Mouse (Mus musculus) heart, adult 9 months (tissue): ENCODE results near the gene Akirin2.

Source experiments
- DNase-seq, 2 experiments: peaks; one replicate each; pipeline ENCODE4 v3.0.0; 2022; ENCODE audit warnings: low spot score in 2 of 2

Akirin2 gene

DNA sequence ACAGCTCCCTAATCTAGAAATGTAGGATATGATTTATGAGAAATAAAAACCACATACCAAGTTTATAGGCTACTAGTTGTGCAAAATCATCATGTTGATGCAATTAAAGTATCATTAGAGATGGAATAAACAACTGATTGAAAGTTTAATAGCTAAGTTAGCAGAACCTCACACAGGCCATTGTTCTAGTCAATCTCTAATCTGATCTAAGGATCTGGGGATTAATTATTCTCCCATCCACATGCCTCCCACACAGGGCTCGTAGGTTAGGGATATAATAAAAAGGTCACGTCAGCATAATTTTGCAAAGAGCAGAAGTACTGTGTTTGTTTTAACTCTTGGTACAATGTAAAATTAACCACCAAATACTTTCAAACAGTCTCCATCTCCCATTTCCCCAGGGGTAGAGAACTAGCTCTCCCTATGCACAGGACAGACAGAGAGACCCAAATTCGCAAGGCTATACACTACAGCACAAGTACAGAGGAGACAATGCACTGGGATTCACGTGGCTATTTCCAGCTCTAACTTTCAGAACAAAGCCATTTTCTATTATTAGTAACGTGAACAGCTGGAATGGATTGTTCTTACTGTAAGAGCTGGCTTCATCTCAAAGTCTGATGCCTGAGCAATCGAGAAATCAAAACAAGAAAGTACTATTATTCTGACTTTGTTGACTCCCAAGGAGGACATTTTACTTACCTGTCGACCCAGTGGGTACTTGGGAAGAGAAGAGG lies 34.3 kb downstream of the Akirin2 start:
- no peak for DNase-seq

DNA sequence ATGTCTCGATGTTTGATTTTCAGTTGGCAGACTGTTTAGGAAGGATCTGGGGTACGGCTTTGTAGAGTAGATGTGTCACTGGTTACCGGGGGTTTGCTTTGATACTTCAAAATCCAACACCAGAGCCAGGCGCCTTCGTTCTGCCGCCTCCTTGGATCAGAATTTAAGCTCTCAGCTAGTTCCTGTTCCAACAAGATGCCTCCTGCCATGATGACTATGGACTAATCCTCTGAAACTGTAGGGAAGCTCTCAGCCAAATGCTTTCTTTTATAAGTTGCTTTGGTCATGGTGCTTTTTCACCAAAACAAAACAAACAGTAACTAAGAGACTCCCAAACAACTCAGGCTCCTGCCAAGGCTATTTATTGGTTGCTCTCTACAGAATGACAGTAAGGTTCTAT lies 52.4 kb downstream of the Akirin2 start:
- no peak for DNase-seq

- DNase-seq = no peak
These were observed 55.9 kb downstream of the Akirin2 start for GRCm38 (mm10) chr4:34606658-34607057.

GRCm38 (mm10) chr4:34613571-34614145 lies 62.9 kb downstream of the Akirin2 start:
- no peak for DNase-seq

DNA sequence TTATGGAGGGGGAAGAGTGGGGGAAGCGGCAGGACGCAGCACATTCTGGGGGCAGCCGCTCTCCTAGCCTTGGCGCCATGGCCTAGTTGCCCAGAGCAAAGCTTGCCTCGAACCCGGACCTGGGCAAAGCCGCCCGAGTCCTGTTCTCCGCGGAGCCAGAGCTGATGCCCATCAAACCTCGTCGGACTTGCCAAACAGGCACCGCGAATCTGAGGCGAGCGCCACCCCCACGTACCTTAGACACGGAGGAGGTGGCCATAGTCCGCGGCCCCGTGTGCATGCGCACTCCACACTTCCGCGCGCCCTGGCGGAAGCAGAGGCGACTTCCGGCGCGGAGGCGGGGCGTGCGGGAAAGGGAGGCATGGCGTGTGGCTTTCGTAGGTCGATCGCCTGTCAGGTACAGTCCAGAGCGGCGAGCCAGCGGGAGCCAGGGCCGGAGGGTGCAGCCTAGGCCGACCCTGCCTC lies 63.9 kb downstream of the Akirin2 start, which contains the start of the genes Orc3 and Rars2:
TSS of gene Orc3 (minus strand) at position 315 of the 465 bp plus-strand sequence.
TSS of gene Rars2 (plus strand) at position 328 of the 465 bp plus-strand sequence.
- peak; percentile 89 to 90 for DNase-seq

GRCm38 (mm10) chr4:34615303-34615702 lies 64.6 kb downstream of the Akirin2 start:
- no peak for DNase-seq

- DNase-seq = no peak
These were observed 65.4 kb downstream of the Akirin2 start for GRCm38 (mm10) chr4:34616146-34616545.
